In genomic region chr3:27959221-27959620, GRCm38 (mm10) we compare ENCODE assay signal across 15 mouse cellular contexts.
"Had no signal": no experiment of that assay in that cellular context is flagged by ENCODE, and none has a peak within 500 bp of the region (broad histone marks: within the 10 kb centered on the region; RNA-seq: fewer than 3 reads in every experiment).

No protein-coding gene starts in this region.

- DNase-seq: lung, embryonic 14.5 days; lung, postnatal 10 days; right cerebral cortex, adult 18-20 months; right cerebral cortex, postnatal 25 days; thymus, postnatal 36 days had no signal

- H3K9ac ChIP-seq: hindbrain, embryonic 14.5 days; intestine, embryonic 15.5 days; limb, embryonic 13.5 days; liver, embryonic 15.5 days; lung, embryonic 14.5 days; midbrain, embryonic 12.5 days; neural tube, embryonic 15.5 days had no signal

- ATAC-seq: intestine, embryonic 15.5 days had no signal

- H3K4me1 ChIP-seq: intestine, embryonic 15.5 days; liver, embryonic 15.5 days; megakaryocyte, embryonic 14.5 days had no signal

- H3K27ac ChIP-seq: hindbrain, embryonic 14.5 days; intestine, embryonic 15.5 days; limb, embryonic 13.5 days; liver, embryonic 15.5 days; macrophage; midbrain, embryonic 12.5 days; neural tube, embryonic 15.5 days had no signal

- H3K4me2 ChIP-seq: hindbrain, embryonic 14.5 days; intestine, embryonic 15.5 days; limb, embryonic 13.5 days; liver, embryonic 11.5 days; liver, embryonic 15.5 days; lung, embryonic 14.5 days; midbrain, embryonic 12.5 days; neural tube, embryonic 15.5 days had no signal

- H3K27me3 ChIP-seq: intestine, embryonic 15.5 days; limb, embryonic 13.5 days; liver, embryonic 15.5 days; megakaryocyte, embryonic 14.5 days; midbrain, embryonic 12.5 days; neural tube, embryonic 15.5 days had no signal

- H3K36me3 ChIP-seq: intestine, embryonic 15.5 days; limb, embryonic 13.5 days; liver, embryonic 15.5 days; midbrain, embryonic 12.5 days; neural tube, embryonic 15.5 days had no signal

- H3K4me3 ChIP-seq: intestine, embryonic 15.5 days; limb, embryonic 13.5 days; liver, embryonic 15.5 days; megakaryocyte, embryonic 14.5 days; midbrain, embryonic 12.5 days; myocyte; neural tube, embryonic 15.5 days had no signal

- H3K9me3 ChIP-seq: intestine, embryonic 15.5 days; limb, embryonic 13.5 days; liver, embryonic 15.5 days; megakaryocyte, embryonic 14.5 days; midbrain, embryonic 12.5 days; neural tube, embryonic 15.5 days had no signal
